ENCODE assay signal across 33 mouse cellular contexts in genomic region chr8:90321255-90321654, GRCm38 (mm10). TPM values are rescaled to one million over a fixed set of nuclear protein-coding genes. Genes with fewer than 3 reads are reported as not detected.
"Had no signal": no experiment of that assay in that cellular context is flagged by ENCODE, and none has a peak within 500 bp of the region (broad histone marks: within the 10 kb centered on the region; RNA-seq: fewer than 3 reads in every experiment).

No protein-coding gene starts in this region.

- ATAC-seq: hindbrain, embryonic 16.5 days; hindbrain, postnatal 0 days; inflammation-experienced regulatory T-cells, adult 6 months; intestine, embryonic 15.5 days; intestine, embryonic 16.5 days; intestine, postnatal 0 days had no signal

- H3K27me3 ChIP-seq: heart, embryonic 13.5 days; heart, embryonic 15.5 days; hindbrain, embryonic 12.5 days; hindbrain, embryonic 13.5 days; hindbrain, embryonic 15.5 days; intestine, embryonic 15.5 days; kidney, embryonic 15.5 days had no signal

- H3K27ac ChIP-seq: heart, embryonic 13.5 days; heart, embryonic 15.5 days; hindbrain, embryonic 10.5 days; hindbrain, embryonic 12.5 days; hindbrain, embryonic 13.5 days; hindbrain, embryonic 14.5 days; hindbrain, embryonic 15.5 days; hindbrain, postnatal 0 days; intestine, embryonic 15.5 days; kidney, embryonic 15.5 days; kidney, postnatal 0 days; layer of hippocampus, adult 2 months; left cerebral cortex, adult 2 months had no signal

- H3K4me1 ChIP-seq: intestine, embryonic 15.5 days had no signal

- DNase-seq: heart, postnatal 10 days; heart, postnatal 14 days; heart, postnatal 36 days; heart, postnatal 4 days; kidney, adult 11 months; kidney, adult 18-20 months; kidney, adult 2 months; kidney, adult 8-10 months; kidney, adult 9 months; kidney, postnatal 10 days; kidney, postnatal 14 days; kidney, postnatal 25 days; kidney, postnatal 36 days; kidney, postnatal 4 days; layer of hippocampus, adult 9-11 months; layer of hippocampus, postnatal 36 days had no signal

- H3K4me2 ChIP-seq: heart, embryonic 13.5 days; heart, embryonic 15.5 days; hindbrain, embryonic 12.5 days; hindbrain, embryonic 13.5 days; hindbrain, embryonic 14.5 days; hindbrain, embryonic 15.5 days; intestine, embryonic 15.5 days; kidney, embryonic 15.5 days had no signal

- H3K9me3 ChIP-seq: heart, embryonic 13.5 days; heart, embryonic 15.5 days; hindbrain, embryonic 10.5 days; hindbrain, embryonic 12.5 days; hindbrain, embryonic 13.5 days; hindbrain, embryonic 15.5 days; intestine, embryonic 15.5 days; kidney, embryonic 15.5 days had no signal

- H3K36me3 ChIP-seq: heart, embryonic 15.5 days; hindbrain, embryonic 15.5 days; intestine, embryonic 15.5 days had no signal

- H3K9ac ChIP-seq: heart, embryonic 13.5 days; heart, embryonic 15.5 days; hindbrain, embryonic 12.5 days; hindbrain, embryonic 13.5 days; hindbrain, embryonic 14.5 days; hindbrain, embryonic 15.5 days; intestine, embryonic 15.5 days; kidney, embryonic 15.5 days had no signal

- H3K4me3 ChIP-seq: heart, embryonic 13.5 days; heart, embryonic 15.5 days; hindbrain, embryonic 10.5 days; hindbrain, embryonic 12.5 days; hindbrain, embryonic 13.5 days; hindbrain, embryonic 15.5 days; intestine, embryonic 15.5 days; kidney, embryonic 15.5 days; layer of hippocampus, adult 2 months; left cerebral cortex, adult 2 months had no signal

RNA-seq across cellular contexts. Expression of gene Tox3, which starts 26.9 kb away (rescaled TPM):
- polyA plus RNA-seq: inflammation-experienced regulatory T-cells, adult 6 months had no signal
